Mouse (Mus musculus): ENCODE measurements at regions not wholly inside any gene's neighbourhood (a gene's known extent, or its start where the extent isn't known, plus 50 kb on each side); places are given as distances from the start of the nearest gene placed in this dataset.

DNA sequence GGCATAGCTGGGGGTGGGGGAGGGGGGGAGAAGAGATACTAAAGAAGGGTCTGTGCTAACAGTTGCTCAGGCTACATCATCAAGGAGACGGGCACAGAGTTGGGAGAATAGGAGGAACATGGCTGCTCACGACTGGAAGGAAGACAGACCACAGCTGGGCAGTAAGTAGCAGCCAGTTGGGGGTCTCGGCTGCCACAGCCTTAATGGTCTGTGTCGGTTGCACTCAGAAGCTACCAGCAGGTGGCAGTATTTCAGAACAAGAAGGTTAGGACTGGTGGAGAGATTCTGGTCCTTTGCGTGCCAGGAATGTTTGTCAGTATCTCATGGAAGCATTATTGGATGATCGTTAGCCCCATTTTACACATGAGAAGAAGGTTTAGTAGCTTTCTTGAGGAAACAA lies 185.9 kb downstream of the Cyp26b1 start:
- TF ChIP-seq CTCF (IDR thresholded peaks at IDR 0.05 in 2 of 3, conservative IDR thresholded peaks at IDR 0.05 in 1 of 3; ENCODE audit: control insufficient read depth in 1 of 3, insufficient read depth in 1 of 3, low read depth in 2 of 3, low read length in 3 of 3, poor library complexity in 1 of 3, severe bottlenecking in 1 of 3) (peak; percentile 60 to 85 (median 74)), NRF1 (IDR thresholded peaks at IDR 0.05; ENCODE audit: insufficient read depth, low read depth, low read length, poor library complexity, severe bottlenecking) (no peak), POLR2A (IDR thresholded peaks at IDR 0.05; ENCODE audit: control insufficient read depth in 1 of 2, insufficient read depth in 1 of 2, low read depth in 1 of 2, low read length in 2 of 2, poor library complexity in 1 of 2) (no peak), GABPA (IDR thresholded peaks at IDR 0.05; ENCODE audit: low read depth, low read length) (no peak), MYB (IDR thresholded peaks at IDR 0.05; ENCODE audit: low read depth, low read length) (no peak), ZNF384 (IDR thresholded peaks at IDR 0.05; ENCODE audit: low read depth, low read length) (no peak), USF1 (IDR thresholded peaks at IDR 0.05; ENCODE audit: low read depth, low read length) (no peak), TAL1 (IDR thresholded peaks at IDR 0.05; ENCODE audit: low read length) (no peak), HCFC1 (IDR thresholded peaks at IDR 0.05; ENCODE audit: low read depth, low read length) (no peak), SIN3A (IDR thresholded peaks at IDR 0.05; ENCODE audit: low read length) (no peak), CHD2 (IDR thresholded peaks at IDR 0.05; ENCODE audit: low read length) (no peak)
